Mouse (Mus musculus): ENCODE results near the gene Msh6.

The Msh6 gene

DNA sequence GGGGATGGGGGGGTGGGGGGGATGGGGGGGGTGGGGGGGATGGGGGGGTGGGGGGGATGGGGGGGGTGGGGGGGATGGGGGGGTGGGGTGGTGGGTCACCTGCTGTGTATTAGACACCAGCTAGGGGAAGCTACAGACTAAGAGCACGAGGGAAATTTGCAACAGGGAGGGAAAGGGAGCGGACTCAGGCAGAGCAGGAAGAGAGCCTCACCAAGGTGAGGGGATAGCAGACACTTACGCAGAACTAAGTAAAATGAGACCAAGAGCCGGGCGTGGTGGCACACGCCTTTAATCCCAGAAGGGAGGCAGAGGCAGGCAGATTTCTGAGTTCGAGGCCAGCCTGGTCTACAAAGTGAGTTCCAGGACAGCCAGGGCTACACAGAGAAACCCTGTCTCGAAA is 41.2 kb downstream of the Msh6 start:
- POLR2A ChIA-PET: interaction anchor here in 2 of 4 experiments (0.8 to 2.8 kb wide), 9 partner anchors 10 to 126 kb away, joined by 3 to 12 read pairs (median 5); partner anchors contain the start of gene Msh6 (in 2 of the 2)
- CTCF ChIA-PET: interaction anchor here in 1 of 4 experiments (0.6 kb wide), 1 partner anchor 362 kb away, joined by 3 read pairs; no protein-coding TSS in a partner anchor

DNA sequence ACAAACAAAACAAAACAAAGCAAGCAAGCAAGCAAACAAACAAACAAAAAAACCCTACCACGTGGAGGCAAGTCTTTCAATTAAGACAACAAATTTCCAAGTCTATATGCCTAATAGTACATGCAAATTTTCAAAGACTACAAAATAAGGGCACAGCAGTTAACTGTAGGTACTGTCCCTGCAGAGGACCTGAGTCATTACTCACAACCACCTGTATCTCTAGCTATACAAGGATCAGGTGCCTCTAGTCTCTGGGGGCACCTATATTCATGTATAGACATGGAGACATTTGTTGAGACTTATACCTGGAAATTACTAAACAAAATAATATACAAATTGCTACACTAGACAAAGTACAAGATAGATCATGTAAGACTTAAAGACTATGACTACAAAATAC is 49.1 kb downstream of the Msh6 start:
- POLR2A ChIA-PET: interaction anchor here in 2 of 4 experiments (0.9 to 1.6 kb wide), 5 partner anchors 10 to 486 kb away, joined by 3 to 8 read pairs (median 4); no protein-coding TSS in a partner anchor
- CTCF ChIA-PET: interaction anchor here in 1 of 4 experiments (1.1 kb wide), 1 partner anchor 84 kb away, joined by 3 read pairs; no protein-coding TSS in a partner anchor

DNA sequence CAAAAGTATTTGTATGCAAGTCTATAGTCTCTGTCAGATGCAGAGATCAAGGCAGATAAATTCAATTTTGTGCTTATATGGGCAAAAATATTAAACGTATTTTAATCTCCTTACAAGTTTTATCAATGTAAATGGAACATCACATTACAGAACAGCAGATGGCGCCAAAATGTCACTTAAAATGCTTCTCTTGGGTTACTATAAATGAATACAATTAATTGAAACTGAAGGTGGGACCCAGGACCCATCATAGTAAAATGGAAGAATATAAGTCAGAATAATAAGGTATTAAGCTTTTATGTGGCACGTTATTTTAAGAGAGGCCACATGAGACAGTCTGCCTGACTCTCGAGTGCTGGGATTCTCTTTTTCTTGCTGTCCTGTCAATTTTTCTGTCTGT is 50.4 kb downstream of the Msh6 start:
- ChIA-PET POLR2A (interaction anchor here in 3 of 4 experiments (0.5 to 1.4 kb wide), 8 partner anchors 9 to 227 kb away, joined by 3 to 5 read pairs (median 3); partner anchors contain the start of gene Msh6 (in 1 of the 3)), CTCF (interaction anchor here in 1 of 4 experiments (0.6 kb wide), 1 partner anchor 148 kb away, joined by 4 read pairs; no protein-coding TSS in a partner anchor)

DNA sequence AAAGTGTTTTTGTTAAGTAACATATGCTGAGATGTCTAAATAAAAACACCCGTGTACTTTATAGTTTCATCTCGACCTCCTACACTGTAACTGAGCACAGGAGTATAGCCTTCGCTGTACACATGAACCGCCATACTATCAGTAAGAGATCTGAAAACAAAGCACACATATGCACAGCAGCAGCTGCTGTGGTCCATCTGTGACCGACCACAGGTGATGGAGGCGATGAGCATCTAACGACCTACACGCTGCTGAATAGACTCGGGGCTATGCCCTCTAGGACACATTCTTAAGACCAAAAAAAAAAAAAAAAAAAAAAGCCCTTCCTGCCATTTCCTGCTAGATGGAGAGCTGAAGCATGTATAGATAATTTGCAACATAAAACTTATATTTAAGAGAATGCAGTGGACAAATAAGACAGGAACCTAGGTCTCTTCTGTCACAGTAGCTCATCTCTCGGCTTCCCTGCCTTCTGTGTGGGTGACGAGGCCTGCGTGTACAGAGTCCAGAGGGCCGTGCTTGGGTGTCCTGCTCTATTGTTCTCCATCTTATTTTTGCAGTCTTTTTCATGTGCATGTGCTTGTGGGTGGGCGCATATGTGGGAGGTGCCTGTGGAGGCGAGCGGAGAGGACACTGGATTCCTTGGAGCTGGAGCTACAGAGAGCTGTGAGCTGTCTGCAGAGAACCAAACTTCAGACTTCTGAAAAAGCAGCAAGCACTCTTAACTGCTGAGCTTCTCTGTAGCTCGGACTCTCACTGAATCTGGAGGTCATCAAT is 54.5 kb downstream of the Msh6 start:
- POLR2A ChIA-PET: interaction anchor here in 3 of 4 experiments (0.6 to 1.8 kb wide), 18 partner anchors 27 to 479 kb away, joined by 3 to 9 read pairs (median 4); partner anchors contain the start of gene Msh6 (in 2 of the 3)
- CTCF ChIA-PET: interaction anchor here in 3 of 4 experiments (0.6 to 0.7 kb wide), 5 partner anchors 65 to 438 kb away, joined by 3 to 5 read pairs (median 3); no protein-coding TSS in a partner anchor

DNA sequence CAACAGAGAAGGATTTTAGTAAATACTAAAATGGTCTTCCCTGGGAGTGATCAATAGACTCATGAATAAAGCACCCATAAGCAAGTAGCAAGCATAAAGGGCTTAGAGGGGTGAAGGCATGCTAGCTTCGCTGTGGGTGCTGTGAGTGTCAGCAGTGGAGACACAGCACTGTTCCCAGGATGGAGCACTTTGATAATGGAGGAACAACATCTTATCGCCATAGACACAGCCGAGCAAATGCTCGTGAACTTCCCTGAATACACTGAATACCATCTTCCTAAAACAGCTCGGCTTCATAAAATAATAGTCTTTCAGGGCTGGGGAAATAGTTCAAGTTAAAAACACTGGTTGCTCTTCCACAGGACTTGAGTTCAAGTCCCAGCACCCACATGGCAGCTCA is 56.9 kb downstream of the Msh6 start:
- POLR2A ChIA-PET: interaction anchor here in 1 of 4 experiments (0.5 to 3.8 kb wide), 4 partner anchors 11 to 40 kb away, joined by 3 to 23 read pairs (median 5); no protein-coding TSS in a partner anchor
- CTCF ChIA-PET: no interaction called here

DNA sequence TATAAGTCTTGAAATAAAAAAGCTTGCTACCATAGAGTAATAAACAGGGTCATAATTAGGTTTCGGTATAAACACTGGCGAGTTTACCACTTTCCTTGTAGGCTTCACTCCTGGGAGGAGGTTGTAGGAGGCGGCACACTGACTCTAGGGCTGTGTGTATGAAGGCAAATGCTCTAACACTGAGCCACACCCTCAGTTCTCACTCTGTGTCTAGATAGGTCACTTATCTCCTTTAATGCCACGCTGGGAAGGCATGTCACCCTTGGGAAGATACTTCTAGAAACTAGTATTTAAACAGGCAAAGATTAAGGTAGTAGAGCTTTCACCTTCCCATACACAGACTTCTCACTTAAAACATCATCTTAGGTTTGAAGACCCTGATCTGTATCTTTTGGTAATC is 59.6 kb downstream of the Msh6 start:
- POLR2A ChIA-PET: interaction anchor here in 3 of 4 experiments (0.7 to 2.1 kb wide), 4 partner anchors 18 to 60 kb away, joined by 3 to 5 read pairs (median 4); partner anchors contain the start of gene Msh6 (in 1 of the 3)
- CTCF ChIA-PET: no interaction called here

Data from embryonic stem cell, embryonic (primary cell).